Mouse (Mus musculus) hindlimb bud, embryonic 11.5 days (tissue): ENCODE measurements around the gene Dynlt1b.
"Not testable (repeated sequence)": the region's sequence is repeated elsewhere in the genome, so short reads cannot be mapped to it uniquely, and the experiment has no call there.

Experiments
- DNase-seq: peaks from one replicate; pipeline ENCODE4 v3.0.0-alpha.2; 2012; ENCODE audit warnings: low read depth, low spot score; ENCODE audit errors: extremely low spot score

Dynlt1b gene

DNA sequence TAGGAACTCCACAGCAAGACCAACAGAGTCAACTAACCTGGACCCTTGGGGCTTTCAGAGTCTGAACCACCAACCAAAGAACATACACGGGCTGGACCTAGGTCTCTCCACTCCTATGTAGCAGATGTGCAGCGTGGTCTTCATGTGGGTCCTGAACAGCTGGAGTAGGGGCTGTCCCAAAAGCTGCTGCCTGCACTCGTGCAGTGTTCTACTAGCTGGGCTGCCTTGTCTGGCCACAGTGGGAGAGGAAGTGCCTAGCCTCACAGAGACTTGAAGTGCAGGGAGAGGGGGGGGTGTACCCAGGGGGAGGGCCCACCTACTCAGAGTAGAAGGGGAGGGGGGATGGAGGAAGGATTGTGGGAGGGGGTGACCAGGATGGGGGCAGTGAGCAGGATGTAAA is 7.1 kb upstream of the Dynlt1b start:
- not testable (repeated sequence) for DNase-seq

DNA sequence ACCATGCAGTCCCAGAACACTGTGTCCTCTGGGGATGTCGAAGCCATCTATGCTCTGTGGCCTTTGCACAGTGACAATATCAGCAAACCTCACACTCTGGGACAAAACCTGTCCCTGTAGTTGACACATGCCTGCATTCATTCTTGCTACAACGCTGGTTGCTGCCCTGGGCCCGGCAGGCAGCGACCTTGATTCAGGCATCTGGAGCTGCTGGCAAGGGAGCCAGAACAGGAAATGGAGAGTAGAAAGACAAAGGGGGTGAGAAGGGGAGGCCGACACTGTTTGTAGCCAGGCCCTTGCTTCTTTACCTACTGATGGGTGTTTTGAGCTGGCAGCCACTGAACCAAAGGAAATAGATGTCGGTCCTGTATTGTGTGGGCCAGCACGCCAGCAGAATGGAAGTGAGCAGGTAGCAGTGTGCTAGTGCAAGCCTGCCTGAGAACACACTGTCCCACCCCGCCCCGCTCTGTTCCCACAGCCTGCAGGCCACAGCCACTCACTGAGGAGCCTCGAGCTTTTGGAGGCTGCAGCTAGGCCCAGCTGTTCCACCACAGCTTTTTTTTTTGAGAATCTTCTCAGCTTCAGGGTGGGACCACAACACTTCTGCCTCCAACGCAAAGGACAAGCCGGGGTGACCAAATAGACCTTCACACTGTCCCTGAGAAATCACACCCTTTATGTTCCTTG is 5.5 kb upstream of the Dynlt1b start:
- not testable (repeated sequence) for DNase-seq

- DNase-seq: not testable (repeated sequence)
Measured at GRCm38 (mm10) chr17:6425325-6425724, 4.6 kb upstream of the Dynlt1b start.

DNA sequence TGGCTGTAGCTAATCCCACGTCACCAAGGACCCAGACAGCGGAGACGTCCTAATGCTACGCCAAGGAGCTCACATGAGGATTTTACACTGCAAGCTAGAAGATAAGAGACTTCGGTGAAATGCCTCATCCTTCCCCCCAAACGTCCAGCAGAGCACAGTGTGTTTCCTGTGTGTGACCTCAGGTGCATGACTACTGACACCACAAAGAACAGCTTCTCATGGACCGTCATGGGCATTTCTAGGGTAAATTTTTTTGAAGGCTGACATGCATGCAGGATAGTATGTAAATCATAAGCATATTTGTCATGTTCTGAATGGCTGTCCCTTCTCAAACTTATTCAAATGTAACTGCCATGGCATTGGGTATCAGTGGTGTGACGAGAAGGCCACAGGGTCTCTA is 3.0 kb upstream of the Dynlt1b start:
- not testable (repeated sequence) for DNase-seq

DNA sequence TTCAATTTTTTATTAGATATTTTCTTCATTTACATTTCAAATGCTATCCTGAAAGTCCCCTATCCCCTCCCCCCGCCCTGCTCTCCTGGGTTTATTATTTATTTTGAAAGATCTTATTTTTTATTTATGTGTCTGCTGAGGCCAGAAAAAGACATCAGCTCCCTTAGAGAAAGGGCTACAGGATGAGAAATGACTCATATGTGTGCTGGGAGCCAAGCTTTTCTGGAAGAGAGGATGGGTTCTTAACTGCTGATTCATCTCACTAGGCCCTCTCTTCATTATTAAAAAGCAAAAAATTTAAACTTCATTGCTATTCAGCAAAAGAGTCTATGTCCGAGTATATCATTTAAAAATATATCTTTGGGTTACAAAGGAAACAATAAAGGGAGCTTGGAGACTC is 986 bp upstream of the Dynlt1b start:
- DNase-seq: not testable (repeated sequence)

DNA sequence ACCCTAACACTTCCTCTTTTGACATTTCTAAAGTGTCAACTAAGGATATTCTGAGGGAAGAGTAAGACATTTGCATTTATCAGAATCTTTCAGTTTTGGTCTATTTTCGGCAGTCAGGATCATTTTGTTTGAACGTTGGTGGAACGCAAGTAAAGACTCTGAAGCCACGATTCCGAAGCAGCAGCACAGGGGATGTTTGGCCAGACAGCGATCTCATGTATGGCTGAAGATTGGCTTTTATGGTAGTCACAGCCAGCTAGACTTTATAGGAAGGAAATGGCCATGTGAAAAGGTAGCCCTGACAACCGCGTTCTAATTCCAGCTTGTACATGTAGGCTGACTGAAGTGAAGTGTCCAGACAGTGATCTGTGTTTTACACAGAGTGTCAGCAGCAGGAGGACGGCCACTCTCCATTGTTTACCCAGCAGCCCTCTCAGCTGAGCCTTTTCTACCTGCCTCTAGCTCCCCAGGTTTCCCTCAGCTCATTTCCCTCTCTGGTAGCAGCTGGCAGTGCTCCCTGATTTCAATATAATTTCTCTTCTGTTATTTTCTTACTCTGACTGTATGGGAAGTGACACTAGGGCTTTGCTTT is 594 bp downstream of the Dynlt1b start:
- not testable (repeated sequence) for DNase-seq

DNA sequence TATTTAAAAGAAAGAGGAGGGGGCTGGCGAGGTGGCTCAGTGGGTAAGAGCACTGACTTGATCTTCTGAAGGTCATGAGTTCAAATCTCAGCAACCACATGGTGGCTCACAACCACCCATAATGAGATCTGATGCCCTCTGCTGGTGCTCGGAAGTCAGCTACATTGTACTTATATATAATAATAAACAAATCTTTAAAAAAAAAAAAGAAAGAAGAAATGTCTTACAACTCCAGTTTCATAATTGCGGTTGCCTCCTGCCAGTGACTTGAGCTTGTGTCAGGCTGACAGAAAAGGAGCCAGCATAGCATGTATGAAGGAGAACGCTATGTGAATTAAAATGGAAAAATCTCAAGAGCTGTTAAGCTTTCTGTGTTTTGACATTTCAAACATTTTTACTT is 2.5 kb downstream of the Dynlt1b start:
- DNase-seq: not testable (repeated sequence)

GRCm38 (mm10) chr17:6433691-6434090 is 3.8 kb downstream of the Dynlt1b start:
- DNase-seq: not testable (repeated sequence)

DNA sequence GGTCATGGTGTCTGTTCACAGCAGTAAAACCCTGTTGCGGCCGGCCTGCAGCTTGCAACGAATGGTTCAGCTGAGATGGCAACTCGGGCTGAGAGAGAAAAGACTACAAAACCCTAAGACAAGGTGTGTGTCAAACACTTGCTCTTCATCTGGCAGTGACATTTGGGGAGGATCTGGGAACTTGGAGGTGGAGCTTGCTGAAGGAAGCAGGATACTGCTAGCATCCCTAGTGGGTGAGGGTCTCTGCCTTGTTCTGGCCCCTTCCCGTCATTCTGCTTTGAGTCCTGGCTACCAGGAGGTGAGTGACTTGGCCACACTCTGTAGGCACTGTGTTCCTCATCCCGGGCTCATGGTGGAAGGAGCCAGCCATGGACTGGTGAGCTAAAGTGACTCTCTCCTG is 8.2 kb downstream of the Dynlt1b start:
- not testable (repeated sequence) for DNase-seq

- DNase-seq: not testable (repeated sequence)
Measured at GRCm38 (mm10) chr17:6439913-6440312, 10.0 kb downstream of the Dynlt1b start.

- not testable (repeated sequence) for DNase-seq
Measured at GRCm38 (mm10) chr17:6440493-6441077, 10.7 kb downstream of the Dynlt1b start.

DNA sequence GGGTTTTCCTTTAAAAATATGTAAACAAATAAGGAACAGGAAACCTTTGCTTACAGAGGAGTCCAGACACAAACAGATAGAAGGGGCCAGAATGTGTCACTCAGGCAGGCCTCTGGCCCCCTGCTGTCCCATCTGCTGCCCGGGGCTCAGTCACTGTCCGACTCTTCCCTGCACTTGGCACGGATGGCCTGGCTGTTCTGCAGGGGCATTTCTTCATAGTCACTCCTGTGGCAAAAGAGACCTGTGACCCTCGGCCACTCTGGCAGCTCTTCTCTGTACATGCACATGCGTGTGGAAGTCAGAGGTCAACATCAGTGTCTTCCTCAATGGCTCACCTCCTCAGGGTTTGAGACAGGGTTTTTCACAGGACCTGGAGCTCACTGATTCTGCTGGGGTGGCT is 11.3 kb downstream of the Dynlt1b start:
- DNase-seq: not testable (repeated sequence)

DNA sequence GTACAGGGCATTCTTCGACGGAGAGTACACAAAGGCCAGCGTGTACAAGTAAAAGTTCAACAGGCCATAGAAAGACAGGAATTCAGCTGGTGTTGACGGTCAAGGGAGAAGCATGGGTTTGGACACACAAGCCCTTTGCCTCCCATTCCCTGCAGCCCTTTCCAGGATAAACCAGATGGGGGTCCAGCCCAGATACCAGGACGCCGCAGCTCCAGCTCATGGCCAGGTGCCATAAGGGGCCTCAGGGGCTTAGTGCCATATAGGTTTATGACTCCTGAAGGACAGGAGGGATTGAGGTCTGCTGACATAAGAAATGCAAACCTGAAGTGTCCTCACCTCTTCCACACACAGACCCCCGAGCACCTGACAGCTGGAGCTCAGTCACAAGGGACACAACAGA is 12.6 kb downstream of the Dynlt1b start:
- not testable (repeated sequence) for DNase-seq

DNA sequence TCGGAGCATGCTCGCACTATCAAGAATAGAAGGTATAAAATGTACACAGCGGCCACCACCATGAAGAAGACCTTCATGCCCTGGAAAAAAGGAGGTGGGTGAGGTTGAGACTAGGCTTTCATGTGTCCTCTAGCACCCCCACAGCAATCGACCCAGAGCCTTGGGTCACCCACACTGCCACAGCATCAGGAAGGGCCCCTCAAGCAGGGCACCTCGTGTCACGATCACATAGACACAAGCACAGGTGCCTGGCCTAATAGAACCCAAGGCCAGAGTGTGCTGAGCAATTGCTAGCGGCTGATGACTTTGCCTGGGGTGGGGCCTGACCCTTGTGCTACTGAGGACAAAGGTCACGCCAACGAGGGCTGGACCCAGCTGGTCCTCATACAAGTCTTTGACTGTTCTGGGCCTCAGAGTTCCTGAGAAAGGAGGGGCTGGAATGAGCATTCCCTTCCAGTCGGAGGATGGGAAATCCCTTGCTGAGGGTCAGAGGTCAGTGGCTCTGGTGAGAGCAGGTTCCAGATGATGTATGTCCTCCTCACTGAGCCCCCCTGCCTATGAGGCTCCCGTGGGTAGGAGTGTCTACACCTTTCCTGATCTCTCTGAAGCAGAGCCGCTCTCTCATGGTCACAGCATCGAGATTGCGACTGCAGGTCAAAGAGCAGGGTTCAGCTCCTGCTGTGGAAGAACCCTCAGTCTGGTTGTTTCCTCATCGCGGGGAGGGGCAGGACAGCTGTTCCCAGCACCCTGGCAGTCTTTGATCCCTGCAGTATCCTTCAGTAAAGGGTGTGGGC is 16.1 kb downstream of the Dynlt1b start:
- DNase-seq: not testable (repeated sequence)

GRCm38 (mm10) chr17:6448293-6448692 is 18.4 kb downstream of the Dynlt1b start:
- DNase-seq: not testable (repeated sequence)

DNA sequence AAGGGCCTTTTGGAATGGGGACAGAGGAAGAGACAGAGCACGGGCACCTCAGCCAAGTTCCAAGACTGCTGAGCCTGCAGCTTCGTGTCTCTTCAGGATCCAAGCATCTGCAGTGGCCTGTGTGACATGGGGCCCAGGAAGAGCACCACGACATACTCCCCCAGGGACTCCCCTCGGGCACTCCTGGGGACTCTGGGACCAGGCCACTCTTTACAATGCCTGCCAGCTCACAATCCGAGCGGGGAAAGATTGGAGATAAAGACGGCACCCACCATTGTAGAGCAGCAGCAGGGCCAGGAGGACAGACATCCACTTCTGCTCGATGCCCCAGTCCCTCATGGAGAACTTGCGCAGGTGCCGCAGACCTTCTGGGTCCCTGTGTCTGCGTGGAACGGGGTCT is 19.3 kb downstream of the Dynlt1b start:
- not testable (repeated sequence) for DNase-seq

GRCm38 (mm10) chr17:6451205-6451604 is 21.3 kb downstream of the Dynlt1b start:
- DNase-seq: not testable (repeated sequence)

DNA sequence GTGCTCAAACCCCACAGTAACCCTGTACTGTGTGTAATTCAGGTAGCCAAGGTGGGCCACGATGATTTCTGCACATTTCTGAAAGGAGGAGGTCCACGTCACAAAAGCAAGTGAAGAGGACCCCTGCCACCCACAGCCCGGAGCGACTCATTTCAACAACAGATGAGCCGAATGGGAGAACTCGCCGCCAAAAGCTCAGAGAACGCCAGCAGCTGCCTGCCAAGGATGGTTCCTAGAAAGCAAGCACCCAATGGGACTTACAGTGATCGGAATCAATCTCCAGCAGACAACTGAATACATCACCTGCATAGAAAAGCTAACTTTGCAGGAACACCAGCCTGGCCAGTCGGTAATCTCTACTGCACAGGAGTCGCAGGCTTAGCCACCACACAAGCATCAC is 22.8 kb downstream of the Dynlt1b start:
- DNase-seq: not testable (repeated sequence)

DNA sequence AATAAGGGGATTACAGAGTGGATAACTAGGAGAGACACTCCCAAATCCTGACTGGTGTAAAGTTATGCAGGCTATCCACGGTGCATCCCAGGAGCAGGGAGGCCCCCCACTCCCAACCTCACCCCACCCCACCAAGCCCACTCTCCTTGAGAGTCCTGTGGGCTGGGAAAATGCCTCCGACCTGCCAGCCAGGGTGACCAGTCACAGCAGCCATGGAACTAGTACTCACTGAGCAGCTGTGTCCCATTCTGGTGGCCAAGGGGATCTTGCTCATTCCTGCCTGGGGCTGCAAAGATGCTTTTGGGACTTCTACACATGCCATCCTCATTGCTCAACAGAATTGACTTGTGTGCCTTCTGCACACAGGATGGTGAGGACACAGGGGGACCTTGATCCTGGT is 24.8 kb downstream of the Dynlt1b start:
- not testable (repeated sequence) for DNase-seq

- DNase-seq: not testable (repeated sequence)
Measured at GRCm38 (mm10) chr17:6455883-6456282, 26.0 kb downstream of the Dynlt1b start.
